Mouse (Mus musculus): Measurements from ENCODE around the gene Gm21988. TPM values are rescaled to one million over a fixed set of nuclear protein-coding genes. Genes with fewer than 3 reads are reported as not detected.

Gm21988 gene
- 0.69 TPM for polyA plus RNA-seq (2014; fragmentation: Illumina TruSeq; extraction: RNeasy Lipid Tissue Mini Kit (QIAGEN cat#74804); ENCODE audit: low read depth, low replicate concordance)

DNA sequence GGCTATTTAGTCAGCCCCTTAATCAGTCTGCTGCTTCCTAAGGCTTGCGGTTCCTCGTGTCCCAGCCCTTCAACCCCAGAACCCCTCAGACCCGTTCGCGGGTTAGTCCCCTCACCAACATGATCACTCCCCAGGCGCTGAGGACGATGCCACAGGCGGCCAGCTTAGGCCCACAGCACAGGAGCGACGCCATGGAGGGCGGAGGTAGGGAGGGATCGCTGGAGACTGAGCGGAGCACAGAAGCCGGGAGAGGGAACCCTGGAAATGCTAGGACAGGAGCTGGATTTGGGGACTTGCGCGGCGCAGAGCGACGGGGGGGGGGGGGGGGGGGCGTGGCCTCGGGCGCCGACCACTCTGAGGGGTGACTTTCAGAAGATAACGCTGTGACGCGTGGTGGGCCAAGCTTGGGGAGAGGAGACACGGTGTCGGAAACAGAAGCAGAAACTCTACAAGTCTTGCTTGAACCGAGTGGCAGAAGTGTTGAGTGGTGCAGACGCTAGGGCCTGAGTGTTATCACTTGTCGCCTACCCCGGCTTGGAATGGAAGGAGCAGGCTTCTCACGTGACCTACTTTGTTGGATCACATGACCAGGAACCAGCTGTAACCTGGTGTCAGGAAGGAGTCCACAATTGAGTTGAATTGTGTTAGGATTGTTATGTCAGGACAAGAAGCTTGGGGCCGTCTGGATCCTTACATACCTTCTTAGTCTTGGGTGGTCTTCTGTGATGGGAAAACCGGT, at the start of gene Gm21988, which contains the start of gene Rnasek:
Gene Gm21988 (minus strand): TSS at position 290 of the 739 bp plus-strand sequence.
Gene Rnasek (minus strand): TSS at position 302 of the 739 bp plus-strand sequence.

DNA sequence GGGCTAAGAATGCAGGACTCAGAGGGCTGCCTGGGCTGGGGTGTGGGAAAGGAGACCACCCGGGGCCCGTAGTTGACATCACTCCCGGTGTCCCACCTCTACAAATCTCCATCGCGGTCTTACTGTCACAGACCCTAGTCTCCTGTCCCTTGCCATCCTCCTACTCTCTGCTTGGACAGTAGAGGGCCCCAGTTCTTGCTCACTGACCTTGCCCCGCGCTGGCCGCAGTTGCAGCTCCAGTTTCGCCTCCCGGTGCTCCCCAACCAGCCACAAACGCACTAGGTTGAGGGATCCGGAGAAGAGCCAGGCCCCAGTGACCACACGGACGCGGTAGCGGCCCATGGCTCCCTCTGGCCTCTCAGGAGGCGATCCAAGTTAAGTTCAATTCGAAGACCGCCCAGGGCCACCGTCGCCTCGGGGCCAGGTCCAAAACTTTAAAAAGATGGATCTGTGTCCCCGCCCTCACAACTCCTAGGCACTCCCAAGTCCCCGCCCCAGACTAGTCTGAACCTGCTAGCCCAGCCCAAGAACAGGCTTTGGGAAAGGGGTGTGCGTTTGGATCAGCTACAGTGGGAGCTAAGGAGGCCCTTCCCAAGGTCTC, 15.4 kb upstream of the Gm21988 start, which contains the start of gene Alox12:
Gene Alox12 (minus strand): TSS at position 423 of the 601 bp plus-strand sequence.

DNA sequence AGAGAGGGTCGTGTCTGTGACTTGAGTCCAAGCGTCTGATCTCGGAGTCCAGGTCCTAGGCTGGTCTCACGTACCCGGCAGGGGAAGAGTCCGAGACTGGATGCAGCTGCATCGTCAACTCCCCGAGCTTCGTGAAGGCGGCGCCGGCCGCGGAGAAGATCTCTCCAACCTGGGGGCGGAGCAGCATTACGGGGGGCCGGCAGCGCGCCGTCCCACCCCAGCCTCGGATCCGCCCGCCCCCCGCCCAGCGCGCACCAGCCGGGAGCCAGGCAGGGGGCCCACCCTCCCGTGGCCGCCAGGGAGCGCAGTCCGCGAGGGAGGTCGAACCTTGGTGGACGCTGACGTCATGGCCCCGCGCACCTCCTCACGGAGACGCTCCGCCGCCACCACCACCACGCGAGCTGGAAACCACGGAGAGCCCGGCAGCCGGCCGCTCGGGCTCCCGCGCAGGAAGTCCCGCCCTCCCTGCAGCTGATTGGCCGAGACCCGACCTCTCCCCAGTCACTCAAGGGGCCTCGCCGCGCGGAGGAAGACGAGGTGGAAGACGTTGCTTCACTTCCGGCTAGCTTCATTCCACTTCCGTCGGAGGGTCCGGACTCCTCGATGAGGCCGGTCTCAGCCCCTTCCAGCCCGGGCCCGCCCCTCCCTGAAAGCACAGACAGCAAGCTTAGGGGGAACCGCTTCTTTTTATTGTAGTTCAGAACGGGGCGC, 2.0 kb downstream of the Gm21988 start, which contains the start of gene 0610010K14Rik:
Gene 0610010K14Rik (minus strand): TSS at position 458 of the 711 bp plus-strand sequence.

DNA sequence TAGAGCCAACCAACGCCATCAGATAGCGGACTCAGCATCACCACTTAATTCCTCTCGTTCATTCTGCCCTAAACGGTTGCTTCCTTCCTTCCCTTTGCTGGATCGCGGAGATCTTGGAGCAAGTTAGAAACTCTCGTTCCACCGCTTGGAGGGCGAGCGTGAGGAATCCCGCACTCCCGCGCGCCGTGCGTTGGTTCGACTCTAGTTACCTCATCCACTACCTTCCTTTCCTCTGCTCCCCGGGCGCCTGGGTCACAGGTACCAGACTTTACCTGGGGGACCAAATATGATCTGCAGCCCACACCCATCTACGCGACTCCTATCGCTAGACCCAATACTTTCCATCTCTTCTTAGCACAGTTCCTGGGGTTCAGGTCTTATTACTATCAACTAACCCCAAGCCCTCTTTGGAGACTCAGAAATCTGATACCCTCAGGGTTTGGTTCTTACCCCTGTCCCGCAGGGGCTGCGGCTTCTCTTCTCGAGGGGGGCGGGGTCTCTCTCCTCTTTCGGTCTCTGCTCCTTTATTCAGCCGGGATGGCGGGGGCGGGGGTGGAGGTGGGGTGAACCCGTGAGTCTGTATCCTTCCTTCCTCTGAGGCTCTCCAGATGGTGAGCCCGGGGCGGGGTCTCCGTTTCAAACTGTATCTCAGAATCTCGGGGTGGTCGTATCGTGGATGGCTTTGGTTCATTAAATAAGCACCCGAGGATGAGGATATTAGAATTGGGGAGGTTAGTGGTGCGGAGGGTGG, 10.2 kb downstream of the Gm21988 start, which contains the start of gene Bcl6b:
Gene Bcl6b (minus strand): TSS at position 539 of the 751 bp plus-strand sequence.

DNA sequence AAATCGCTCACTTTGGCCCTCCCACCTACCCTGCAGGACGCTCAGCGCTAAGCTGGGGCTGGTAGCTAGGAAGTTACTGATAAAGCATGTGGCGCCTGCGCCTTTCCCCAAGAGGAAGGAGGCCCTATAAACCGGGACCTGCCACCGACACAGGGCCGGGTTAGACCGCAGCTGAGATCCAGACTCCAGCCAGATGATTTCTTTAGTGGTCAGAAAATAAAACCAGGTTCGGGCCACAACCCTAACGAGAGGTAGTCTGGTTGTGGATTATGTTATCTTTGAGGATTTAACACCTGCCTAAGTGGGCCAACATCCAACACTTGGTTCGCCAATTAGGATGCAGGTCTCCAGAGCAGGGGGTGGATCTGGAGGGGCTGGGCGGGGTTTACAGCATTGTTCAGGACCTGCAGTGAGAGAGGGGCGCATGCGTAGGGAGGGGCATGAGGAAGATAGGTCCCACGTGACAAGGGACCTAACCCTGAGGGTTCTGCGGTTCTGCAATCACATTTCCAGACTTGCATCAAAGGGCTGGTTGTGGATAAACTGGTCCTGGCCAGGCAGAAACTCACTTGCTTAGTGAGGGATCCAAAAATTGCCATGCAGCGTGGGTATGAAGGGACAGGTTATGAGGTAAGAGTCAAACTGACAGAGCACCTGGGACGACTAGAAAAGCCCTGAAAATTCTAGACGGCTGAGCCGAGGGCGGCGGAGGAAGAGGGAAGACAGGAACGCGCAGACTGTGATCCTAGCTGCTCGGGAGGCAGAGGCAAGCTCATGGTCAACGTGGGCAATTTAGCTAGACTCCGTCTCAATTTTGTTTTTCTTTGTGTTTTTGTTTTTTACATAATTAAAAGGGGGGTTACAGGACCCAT, 18.7 kb downstream of the Gm21988 start, which contains the start of gene Slc16a13:
Gene Slc16a13 (minus strand): TSS at position 334 of the 872 bp plus-strand sequence.

DNA sequence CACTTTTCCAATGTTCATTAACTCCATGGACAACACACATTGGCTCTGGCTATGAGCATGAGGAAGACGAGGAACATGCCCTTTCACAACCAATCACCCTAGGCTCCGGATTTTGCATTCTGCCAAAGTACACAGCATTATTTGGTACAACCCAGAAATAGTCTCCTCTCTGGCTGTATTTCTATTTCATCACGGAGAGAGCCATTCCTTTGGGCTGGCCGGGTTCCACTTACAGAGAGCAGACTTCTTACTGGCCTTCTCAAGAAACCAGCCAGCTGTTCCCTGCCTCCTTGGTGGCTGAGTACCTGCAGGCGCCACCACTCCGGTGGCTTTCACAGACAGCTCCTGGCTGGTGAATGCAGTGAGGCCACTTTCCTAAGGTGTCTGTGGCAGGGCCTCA, 27.2 kb downstream of the Gm21988 start, which contains the start of gene Slc16a11:
Gene Slc16a11 (plus strand): TSS at position 330 of the 400 bp plus-strand sequence.

Other genes starting within 250 kb of the Gm21988 start
- gene Gabarap, start 248.7 kb downstream of the Gm21988 start, polyA plus RNA-seq (2014; fragmentation: Illumina TruSeq; extraction: RNeasy Lipid Tissue Mini Kit (QIAGEN cat#74804); ENCODE audit: low read depth, low replicate concordance) = 508 TPM
- gene Phf23, start 244.1 kb downstream of the Gm21988 start, polyA plus RNA-seq (2014; fragmentation: Illumina TruSeq; extraction: RNeasy Lipid Tissue Mini Kit (QIAGEN cat#74804); ENCODE audit: low read depth, low replicate concordance) = 22.4 TPM
- gene Dvl2, start 239.2 kb downstream of the Gm21988 start, polyA plus RNA-seq (2014; fragmentation: Illumina TruSeq; extraction: RNeasy Lipid Tissue Mini Kit (QIAGEN cat#74804); ENCODE audit: low read depth, low replicate concordance) = 0.63 TPM
- 9.9 TPM for gene Acadvl, start 224.4 kb downstream of the Gm21988 start, polyA plus RNA-seq (2014; fragmentation: Illumina TruSeq; extraction: RNeasy Lipid Tissue Mini Kit (QIAGEN cat#74804); ENCODE audit: low read depth, low replicate concordance)
- gene Dlg4, start 222.9 kb downstream of the Gm21988 start, polyA plus RNA-seq (2014; fragmentation: Illumina TruSeq; extraction: RNeasy Lipid Tissue Mini Kit (QIAGEN cat#74804); ENCODE audit: low read depth, low replicate concordance) = 1.0 TPM
- not detected for gene Asgr1, start 185.7 kb downstream of the Gm21988 start, polyA plus RNA-seq (2014; fragmentation: Illumina TruSeq; extraction: RNeasy Lipid Tissue Mini Kit (QIAGEN cat#74804); ENCODE audit: low read depth, low replicate concordance)
- not detected for gene Asgr2, start 147.2 kb downstream of the Gm21988 start, polyA plus RNA-seq (2014; fragmentation: Illumina TruSeq; extraction: RNeasy Lipid Tissue Mini Kit (QIAGEN cat#74804); ENCODE audit: low read depth, low replicate concordance)
- 5.0 TPM for gene Mgl2, start 109.5 kb downstream of the Gm21988 start, polyA plus RNA-seq (2014; fragmentation: Illumina TruSeq; extraction: RNeasy Lipid Tissue Mini Kit (QIAGEN cat#74804); ENCODE audit: low read depth, low replicate concordance)
- 3.1 TPM for gene Clec10a, start 83.6 kb downstream of the Gm21988 start, polyA plus RNA-seq (2014; fragmentation: Illumina TruSeq; extraction: RNeasy Lipid Tissue Mini Kit (QIAGEN cat#74804); ENCODE audit: low read depth, low replicate concordance)
- gene Slc16a11, start 27.1 kb downstream of the Gm21988 start, polyA plus RNA-seq (2014; fragmentation: Illumina TruSeq; extraction: RNeasy Lipid Tissue Mini Kit (QIAGEN cat#74804); ENCODE audit: low read depth, low replicate concordance) = 0.69 TPM
- gene Slc16a13, start 18.8 kb downstream of the Gm21988 start, polyA plus RNA-seq (2014; fragmentation: Illumina TruSeq; extraction: RNeasy Lipid Tissue Mini Kit (QIAGEN cat#74804); ENCODE audit: low read depth, low replicate concordance) = 3.1 TPM
- gene Bcl6b, start 10.0 kb downstream of the Gm21988 start, polyA plus RNA-seq (2014; fragmentation: Illumina TruSeq; extraction: RNeasy Lipid Tissue Mini Kit (QIAGEN cat#74804); ENCODE audit: low read depth, low replicate concordance) = 2.3 TPM
- gene 0610010K14Rik, start 1.9 kb downstream of the Gm21988 start, polyA plus RNA-seq (2014; fragmentation: Illumina TruSeq; extraction: RNeasy Lipid Tissue Mini Kit (QIAGEN cat#74804); ENCODE audit: low read depth, low replicate concordance) = 1.8 TPM
- 24.0 TPM for gene Rnasek, start within 50 bp of the Gm21988 start, polyA plus RNA-seq (2014; fragmentation: Illumina TruSeq; extraction: RNeasy Lipid Tissue Mini Kit (QIAGEN cat#74804); ENCODE audit: low read depth, low replicate concordance)
- gene Alox12, start 15.5 kb upstream of the Gm21988 start, polyA plus RNA-seq (2014; fragmentation: Illumina TruSeq; extraction: RNeasy Lipid Tissue Mini Kit (QIAGEN cat#74804); ENCODE audit: low read depth, low replicate concordance) = 1.3 TPM
- not detected for gene Alox12e, start 82.8 kb upstream of the Gm21988 start, polyA plus RNA-seq (2014; fragmentation: Illumina TruSeq; extraction: RNeasy Lipid Tissue Mini Kit (QIAGEN cat#74804); ENCODE audit: low read depth, low replicate concordance)
- gene Alox15, start 112.2 kb upstream of the Gm21988 start, polyA plus RNA-seq (2014; fragmentation: Illumina TruSeq; extraction: RNeasy Lipid Tissue Mini Kit (QIAGEN cat#74804); ENCODE audit: low read depth, low replicate concordance) = 5.9 TPM
- gene Pelp1, start 170.2 kb upstream of the Gm21988 start, polyA plus RNA-seq (2014; fragmentation: Illumina TruSeq; extraction: RNeasy Lipid Tissue Mini Kit (QIAGEN cat#74804); ENCODE audit: low read depth, low replicate concordance) = 6.3 TPM
- gene Arrb2, start 192.8 kb upstream of the Gm21988 start, polyA plus RNA-seq (2014; fragmentation: Illumina TruSeq; extraction: RNeasy Lipid Tissue Mini Kit (QIAGEN cat#74804); ENCODE audit: low read depth, low replicate concordance) = 0.47 TPM
- gene Med11, start 212.1 kb upstream of the Gm21988 start, polyA plus RNA-seq (2014; fragmentation: Illumina TruSeq; extraction: RNeasy Lipid Tissue Mini Kit (QIAGEN cat#74804); ENCODE audit: low read depth, low replicate concordance) = 8.1 TPM
- gene Zmynd15, start 219.6 kb upstream of the Gm21988 start, polyA plus RNA-seq (2014; fragmentation: Illumina TruSeq; extraction: RNeasy Lipid Tissue Mini Kit (QIAGEN cat#74804); ENCODE audit: low read depth, low replicate concordance) = 0.28 TPM
- 12.0 TPM for gene Cxcl16, start 220.2 kb upstream of the Gm21988 start, polyA plus RNA-seq (2014; fragmentation: Illumina TruSeq; extraction: RNeasy Lipid Tissue Mini Kit (QIAGEN cat#74804); ENCODE audit: low read depth, low replicate concordance)

Measured in sigmoid colon, adult 10 weeks (tissue).